17 mouse cellular contexts compared by ENCODE assay signal in genomic region chr14:119732219-119732618, GRCm38 (mm10).
"Had no signal": no experiment of that assay in that cellular context is flagged by ENCODE, and none has a peak within 500 bp of the region (broad histone marks: within the 10 kb centered on the region; RNA-seq: fewer than 3 reads in every experiment).

No protein-coding gene starts in this region.

- H3K9me3 ChIP-seq: lung, embryonic 15.5 days; midbrain, embryonic 13.5 days; midbrain, embryonic 15.5 days; neural tube, embryonic 12.5 days; stomach, embryonic 15.5 days had no signal

- H3K36me3 ChIP-seq: lung, embryonic 15.5 days; midbrain, embryonic 13.5 days; midbrain, embryonic 15.5 days; neural tube, embryonic 12.5 days; stomach, embryonic 15.5 days had no signal

- H3K4me2 ChIP-seq: lung, embryonic 15.5 days; midbrain, embryonic 11.5 days; midbrain, embryonic 13.5 days; midbrain, embryonic 15.5 days; neural tube, embryonic 12.5 days; stomach, embryonic 15.5 days had no signal

- DNase-seq: lung, adult 2 months; lung, postnatal 14 days; lung, postnatal 36 days; right cerebral cortex, postnatal 14 days; thymus, adult 2 months; thymus, postnatal 25 days; thymus, postnatal 4 days had no signal

- H3K4me3 ChIP-seq: lung, embryonic 15.5 days; megakaryocyte, embryonic 14.5 days; midbrain, embryonic 13.5 days; midbrain, embryonic 15.5 days; neural tube, embryonic 12.5 days; stomach, embryonic 15.5 days had no signal

- H3K27me3 ChIP-seq: lung, embryonic 15.5 days; megakaryocyte, embryonic 14.5 days; midbrain, embryonic 13.5 days; midbrain, embryonic 15.5 days; neural tube, embryonic 12.5 days; stomach, embryonic 15.5 days had no signal

- H3K27ac ChIP-seq: lung, embryonic 15.5 days; macrophage; midbrain, embryonic 13.5 days; midbrain, embryonic 15.5 days; neural tube, embryonic 12.5 days; stomach, embryonic 15.5 days; stomach, postnatal 0 days had no signal

- H3K9ac ChIP-seq: lung, embryonic 15.5 days; midbrain, embryonic 13.5 days; midbrain, embryonic 15.5 days; neural tube, embryonic 12.5 days; stomach, embryonic 15.5 days had no signal

- ATAC-seq: lung, postnatal 0 days; midbrain, embryonic 13.5 days; midbrain, embryonic 15.5 days had no signal

- H3K4me1 ChIP-seq: lung, embryonic 15.5 days; megakaryocyte, embryonic 14.5 days; midbrain, embryonic 13.5 days; midbrain, embryonic 15.5 days; neural tube, embryonic 12.5 days; stomach, embryonic 15.5 days had no signal
